Mouse (Mus musculus): ENCODE data around the gene Ooep. TPM values are rescaled to one million over a fixed set of nuclear protein-coding genes. Genes with fewer than 3 reads are reported as not detected.
"Not testable (repeated sequence)": the region's sequence is repeated elsewhere in the genome, so short reads cannot be mapped to it uniquely, and the experiment has no call there.

Gene Ooep
- polyA plus RNA-seq, 1 experiment from 2014 or later: 6.1 TPM

DNA sequence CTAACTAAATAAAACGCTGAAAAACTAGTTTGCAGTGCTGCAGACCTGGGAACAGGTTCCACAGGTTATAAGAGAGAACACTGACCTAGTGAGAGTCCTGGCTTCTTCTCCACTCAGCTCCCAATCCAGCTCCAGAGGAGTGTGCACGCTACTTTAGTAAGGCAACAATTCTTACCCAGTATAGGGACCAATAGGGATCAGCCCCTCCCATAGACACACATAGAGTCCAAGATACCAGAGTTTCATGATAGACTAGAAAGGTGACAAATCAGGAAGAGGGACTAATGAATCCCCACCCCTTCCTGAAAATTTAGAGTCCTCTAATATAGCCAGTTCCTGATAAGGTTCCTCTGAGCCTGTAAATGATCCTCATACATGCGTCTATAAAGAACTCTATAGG is 31.5 kb downstream of the Ooep start:
- H3K4me3 ChIP-seq: no peak overlapping the region
- no peaks in the 10 kb centered on the region for H3K9me3 ChIP-seq (replicated peaks)
- H3K4me1 ChIP-seq: no peaks in the 10 kb centered on the region
- no peak overlapping the region for H3K4me2 ChIP-seq
- no peak overlapping the region for H3K27ac ChIP-seq
- no peak overlapping the region for H3K9ac ChIP-seq
- H3K27me3 ChIP-seq: no peaks in the 10 kb centered on the region
- 65% methylated on average over 3 of the region's 3 CpGs for WGBS
- ATAC-seq: no peak
- H3K36me3 ChIP-seq (ENCODE audit: poor library complexity, severe bottlenecking): no peaks in the 10 kb centered on the region

DNA sequence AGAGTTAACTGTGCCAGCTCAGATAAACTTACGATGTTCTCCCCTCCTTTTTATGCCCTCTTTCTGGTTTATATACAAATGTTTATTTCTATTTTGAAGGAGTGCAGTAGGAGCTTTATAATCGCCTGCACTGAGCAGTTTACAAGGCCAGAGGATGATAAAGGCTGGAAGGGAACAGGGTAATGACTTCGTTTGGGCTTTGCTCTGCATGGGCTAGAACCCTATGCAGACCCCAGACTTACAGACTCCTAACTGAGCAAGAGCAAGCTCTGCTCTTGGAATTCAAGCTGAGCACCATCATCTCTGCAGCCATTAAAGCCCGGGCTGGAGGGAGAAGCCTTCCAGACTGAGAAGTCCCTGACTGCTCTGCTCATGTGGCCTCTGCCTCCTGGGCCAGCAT is 33.3 kb downstream of the Ooep start:
- WGBS: 73% methylated on average over 4 of the region's 4 CpGs
- not testable (repeated sequence) for ATAC-seq; H3K27me3 ChIP-seq; H3K4me2 ChIP-seq; H3K4me1 ChIP-seq; H3K4me3 ChIP-seq; H3K27ac ChIP-seq; H3K9ac ChIP-seq; H3K9me3 ChIP-seq (replicated peaks); H3K36me3 ChIP-seq (ENCODE audit: poor library complexity, severe bottlenecking)

DNA sequence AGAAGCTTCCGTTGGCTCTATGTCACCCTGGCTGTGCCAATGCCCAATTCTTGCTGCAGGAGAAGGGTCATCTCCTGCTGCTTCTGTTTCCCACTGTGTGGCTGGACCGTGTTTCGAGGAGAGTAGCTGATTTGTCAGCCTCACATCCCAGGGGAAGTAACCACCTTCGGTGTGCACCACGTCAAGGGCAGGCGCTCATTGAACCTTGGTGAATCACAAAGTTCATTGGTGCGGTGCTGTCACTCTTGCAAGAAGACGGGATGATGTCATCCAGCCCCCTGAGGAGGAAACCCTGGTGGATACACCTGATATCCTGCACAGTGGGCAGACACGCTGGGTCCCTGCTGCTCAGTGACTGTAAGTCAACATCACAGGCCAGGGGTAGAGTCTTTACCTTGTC is 35.5 kb downstream of the Ooep start:
- H3K9ac ChIP-seq; H3K36me3 ChIP-seq (ENCODE audit: poor library complexity, severe bottlenecking); H3K4me3 ChIP-seq; H3K4me2 ChIP-seq; ATAC-seq; H3K27ac ChIP-seq; H3K4me1 ChIP-seq; H3K9me3 ChIP-seq (replicated peaks); H3K27me3 ChIP-seq: not testable (repeated sequence)
- 90% methylated on average over 9 of the region's 9 CpGs for WGBS

DNA sequence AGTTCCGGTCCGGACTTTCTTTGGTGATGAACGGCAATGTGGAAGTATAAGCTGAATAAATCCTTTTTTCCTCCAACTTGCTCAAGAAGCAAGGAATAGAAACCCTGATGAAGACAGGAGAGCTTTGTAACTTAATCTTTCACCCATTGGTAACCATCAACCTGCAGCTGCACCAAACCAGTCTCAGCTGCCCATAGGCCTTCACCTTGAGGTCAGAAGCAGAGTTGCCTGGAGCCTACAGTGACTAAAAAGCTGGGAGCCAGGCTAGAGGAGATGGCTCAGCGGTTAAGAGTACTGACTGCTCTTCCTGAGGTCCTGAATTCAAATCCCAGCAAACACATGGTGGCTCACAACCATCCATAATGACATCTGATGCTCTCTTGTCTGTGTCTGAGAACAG is 36.0 kb downstream of the Ooep start:
- not testable (repeated sequence) for H3K9ac ChIP-seq; H3K9me3 ChIP-seq (replicated peaks); H3K36me3 ChIP-seq (ENCODE audit: poor library complexity, severe bottlenecking); H3K4me1 ChIP-seq; H3K4me3 ChIP-seq; H3K27ac ChIP-seq; ATAC-seq; H3K4me2 ChIP-seq; H3K27me3 ChIP-seq
- 94% methylated on average over 4 of the region's 4 CpGs for WGBS

DNA sequence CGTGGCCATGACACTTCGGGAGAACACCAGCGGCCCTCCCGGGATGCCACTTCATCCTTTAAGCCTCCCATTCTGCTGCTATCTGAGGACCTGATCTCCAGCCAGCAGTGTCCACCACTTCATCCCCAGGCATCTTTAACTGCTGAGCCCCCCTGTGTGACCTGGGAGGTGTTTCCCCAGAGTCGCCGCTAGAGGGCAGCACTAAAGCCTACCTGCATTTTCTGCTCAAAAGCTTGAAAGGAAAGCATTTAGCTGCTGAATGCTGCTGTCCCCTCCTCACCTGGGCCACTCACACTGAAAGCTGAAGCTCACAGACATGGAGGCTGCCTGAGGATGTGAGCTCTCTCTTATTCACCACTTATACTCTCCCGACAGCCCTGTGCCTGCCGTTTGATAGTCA is 38.2 kb downstream of the Ooep start:
- WGBS: 10% methylated on average over 8 of the region's 8 CpGs
- H3K9me3 ChIP-seq (replicated peaks); H3K4me2 ChIP-seq; H3K4me1 ChIP-seq; H3K36me3 ChIP-seq (ENCODE audit: poor library complexity, severe bottlenecking); H3K4me3 ChIP-seq; H3K9ac ChIP-seq; ATAC-seq; H3K27ac ChIP-seq; H3K27me3 ChIP-seq: not testable (repeated sequence)

DNA sequence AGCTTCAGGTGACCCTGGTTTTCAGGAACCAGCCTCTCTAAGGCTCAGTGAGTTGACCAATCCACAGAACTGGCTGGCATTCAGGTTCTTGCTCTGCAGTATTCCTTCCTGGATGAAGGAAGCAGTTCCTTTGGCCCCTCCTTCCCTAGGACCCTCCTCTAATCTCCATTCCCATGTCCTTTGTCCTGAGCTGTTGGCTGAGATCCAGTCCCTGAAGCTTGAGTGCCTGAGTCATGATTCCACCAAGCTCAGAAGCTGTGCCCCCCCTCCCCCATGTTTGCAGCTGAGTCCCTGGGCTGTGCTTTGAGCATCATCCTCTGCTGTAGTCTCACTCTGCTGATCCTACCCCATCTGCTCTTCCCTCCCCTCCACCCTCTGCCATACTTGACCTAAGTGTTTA is 41.5 kb downstream of the Ooep start:
- H3K9me3 ChIP-seq (replicated peaks); H3K27ac ChIP-seq; H3K4me2 ChIP-seq; H3K4me1 ChIP-seq; H3K4me3 ChIP-seq; H3K9ac ChIP-seq; H3K36me3 ChIP-seq (ENCODE audit: poor library complexity, severe bottlenecking); H3K27me3 ChIP-seq: not testable (repeated sequence)
- ATAC-seq: peak; percentile 24; the same call in 1 of the 2 replicates

DNA sequence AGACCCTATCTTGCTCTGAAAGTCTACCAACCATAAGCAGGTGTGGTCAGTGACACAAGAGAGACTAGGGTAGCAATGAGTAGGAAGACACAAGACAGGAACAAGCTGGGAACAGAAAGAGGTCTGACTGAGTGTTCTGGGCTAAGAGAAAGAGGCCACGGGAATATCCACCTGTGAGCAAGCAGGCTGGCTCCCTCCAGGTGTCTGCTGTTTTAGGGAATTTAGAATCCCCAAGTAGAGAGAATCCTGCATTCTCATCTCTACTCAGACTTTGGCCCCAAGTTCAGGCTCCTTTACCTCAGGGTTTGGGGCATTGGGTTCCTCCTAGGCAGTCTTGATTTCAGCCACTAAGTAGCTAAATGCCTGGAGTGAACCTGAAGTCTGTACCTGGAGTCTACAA is 51.2 kb downstream of the Ooep start, which contains the start of gene Omt2b:
TSS of gene Omt2b (plus strand) at position 301 of the 400 bp plus-strand sequence.
- not testable (repeated sequence) for H3K4me1 ChIP-seq; H3K27ac ChIP-seq; H3K9me3 ChIP-seq (replicated peaks); H3K4me3 ChIP-seq; H3K36me3 ChIP-seq (ENCODE audit: poor library complexity, severe bottlenecking); ATAC-seq; H3K4me2 ChIP-seq; H3K27me3 ChIP-seq; H3K9ac ChIP-seq
- 79% methylated on average over 1 of the region's 1 CpGs for WGBS

Other genes with a start within 250 kb of the Ooep start
- gene Gsta4, start 196.0 kb downstream of the Ooep start, polyA plus RNA-seq (2015; fragmentation: Nextera tagmentation; extraction: Ambion mirVana): 19.9 and 28.5 TPM in 2 replicates
- not detected in 2 replicates for gene Gsta1, start 148.1 kb downstream of the Ooep start, polyA plus RNA-seq (2015; fragmentation: Nextera tagmentation; extraction: Ambion mirVana)
- gene Gm3776, start 121.6 kb downstream of the Ooep start, polyA plus RNA-seq (2015; fragmentation: Nextera tagmentation; extraction: Ambion mirVana): not detected in 2 replicates
- not detected in 2 replicates for gene Gm10639, start 88.8 kb downstream of the Ooep start, polyA plus RNA-seq (2015; fragmentation: Nextera tagmentation; extraction: Ambion mirVana)
- gene Omt2a, start 63.9 kb downstream of the Ooep start, polyA plus RNA-seq (2015; fragmentation: Nextera tagmentation; extraction: Ambion mirVana): not detected in 2 replicates
- gene Omt2b, start 51.1 kb downstream of the Ooep start, polyA plus RNA-seq (2015; fragmentation: Nextera tagmentation; extraction: Ambion mirVana): not detected in 2 replicates
- gene Gsta2, start 22.9 kb downstream of the Ooep start, polyA plus RNA-seq (2015; fragmentation: Nextera tagmentation; extraction: Ambion mirVana): not detected in 2 replicates
- 1.1 and 1.2 TPM in 2 replicates for gene Dppa5a, start 10.5 kb downstream of the Ooep start, polyA plus RNA-seq (2015; fragmentation: Nextera tagmentation; extraction: Ambion mirVana)
- 0.15 and 0.19 TPM in 2 replicates for gene Ddx43, start 17.1 kb upstream of the Ooep start, polyA plus RNA-seq (2015; fragmentation: Nextera tagmentation; extraction: Ambion mirVana)
- gene Cgas, start 64.5 kb upstream of the Ooep start, polyA plus RNA-seq (2015; fragmentation: Nextera tagmentation; extraction: Ambion mirVana): 0.47 and 0.62 TPM in 2 replicates
- gene Mto1, start 69.5 kb upstream of the Ooep start, polyA plus RNA-seq (2015; fragmentation: Nextera tagmentation; extraction: Ambion mirVana): 24.9 and 26.1 TPM in 2 replicates
- 0.65 and 0.97 TPM in 2 replicates for gene Gm17324, start 70.1 kb upstream of the Ooep start, polyA plus RNA-seq (2015; fragmentation: Nextera tagmentation; extraction: Ambion mirVana)
- gene Eef1a1, start 110.4 kb upstream of the Ooep start, polyA plus RNA-seq (2015; fragmentation: Nextera tagmentation; extraction: Ambion mirVana): 4,108 and 4,123 TPM in 2 replicates
- gene Slc17a5, start 209.3 kb upstream of the Ooep start, polyA plus RNA-seq (2015; fragmentation: Nextera tagmentation; extraction: Ambion mirVana): 15.3 and 15.8 TPM in 2 replicates
- 1.6 and 2.1 TPM in 2 replicates for gene Cd109, start 236.8 kb upstream of the Ooep start, polyA plus RNA-seq (2015; fragmentation: Nextera tagmentation; extraction: Ambion mirVana)